Mouse (Mus musculus) myocyte (in vitro differentiated cells): ENCODE results near the gene Thap2.

Source experiments
- MAX ChIP-seq: IDR thresholded peaks from one replicate; pipeline ENCODE4 v1.6.1; 2011; ENCODE audit warnings: low read depth, mild to moderate bottlenecking, control low read depth
- MYOG ChIP-seq, 3 experiments: IDR thresholded peaks; one replicate each; pipeline ENCODE4 v1.6.1; 2011; ENCODE audit warnings: control low read depth in 2 of 3, low read depth in 2 of 3, mild to moderate bottlenecking in 2 of 3; ENCODE audit not compliant: insufficient read length in 2 of 3, control insufficient read depth in 1 of 3, insufficient read depth in 1 of 3
- POLR2A ChIP-seq: IDR thresholded peaks from one replicate; pipeline ENCODE4 v1.6.1; 2011; ENCODE audit warnings: low read depth, mild to moderate bottlenecking, control low read depth, moderate library complexity; ENCODE audit not compliant: insufficient read length
- SRF ChIP-seq: IDR thresholded peaks from one replicate; pipeline ENCODE4 v1.6.1; 2011; ENCODE audit warnings: low read depth; ENCODE audit not compliant: control insufficient read depth, insufficient read length
- TCF3 ChIP-seq: IDR thresholded peaks from one replicate; pipeline ENCODE4 v1.6.1; 2011; ENCODE audit warnings: low read depth, control low read depth; ENCODE audit not compliant: insufficient read length
- USF1 ChIP-seq: IDR thresholded peaks from one replicate; pipeline ENCODE4 v1.6.1; 2011; ENCODE audit warnings: low read depth, mild to moderate bottlenecking, control low read depth, moderate library complexity

GRCm38 (mm10) chr10:115391076-115391475 is 6.8 kb upstream of the Thap2 start:
- TF ChIP-seq USF1 = no peak
- no peak for TF ChIP-seq SRF
- TF ChIP-seq POLR2A = no peak
- TF ChIP-seq MAX = no peak
- TF ChIP-seq TCF3 = no peak
- no peak for TF ChIP-seq MYOG (IDR thresholded peaks at IDR 0.05; ENCODE audit: control insufficient read depth in 1 of 3, insufficient read depth in 1 of 3, insufficient read length in 2 of 3, low read depth in 2 of 3)
